Mouse (Mus musculus) testis, adult 2 months (tissue): ENCODE measurements around the gene Rcan3.

Experiments
- CTCF ChIP-seq: fragments of 200-500 bp; IDR thresholded peaks from 2 replicates; pipeline ENCODE4 v1.5.1; 2012; ENCODE audit warnings: low read depth, mild to moderate bottlenecking, inconsistent platforms, low read length, moderate library complexity; ENCODE audit not compliant: control insufficient read depth, insufficient read depth, insufficient replicate concordance
- POLR2A ChIP-seq: fragments of 200-500 bp; IDR thresholded peaks from 2 replicates; pipeline ENCODE4 v1.6.1; 2012; ENCODE audit warnings: low read depth, mild to moderate bottlenecking, inconsistent platforms, low read length, moderate library complexity; ENCODE audit not compliant: control insufficient read depth

- TF ChIP-seq POLR2A = no peak
- no peak for TF ChIP-seq CTCF
These were observed 70.8 kb downstream of the Rcan3 start for GRCm38 (mm10) chr4:135362828-135363227.
